In the genomic region with DNA sequence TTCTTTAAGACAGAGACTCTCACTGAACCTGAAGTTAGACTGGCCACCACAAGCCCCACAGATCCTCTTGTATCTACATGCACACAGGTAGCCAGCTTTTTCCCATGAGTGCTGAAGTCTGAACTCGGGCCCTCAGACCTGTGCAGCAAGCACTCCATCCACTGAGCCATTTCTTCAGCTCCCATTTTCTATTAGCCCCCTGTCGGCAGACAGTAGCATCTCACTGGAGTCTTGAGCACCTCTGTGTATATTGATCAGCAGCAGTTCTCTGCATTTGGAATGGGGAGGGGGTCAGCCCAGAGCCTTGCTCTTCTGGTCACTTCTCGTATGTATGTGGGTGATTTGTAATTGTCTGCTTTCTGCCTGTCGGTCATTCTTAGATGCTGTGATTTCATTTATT, we compare ENCODE assay signal across 2 mouse cellular contexts.
A peak's percentile ranks its signal among the peaks of the same experiment; 100 is the strongest.
TF ChIP-seq lines count a peak whose summit lies in the region.

No protein-coding gene starts in this region.

TF ChIP-seq in CH12.LX, 34 proteins besides CTCF, POLR2A, EP300 and RAD21 (continued from another document):
- TF ChIP-seq RCOR1 (conservative IDR thresholded peaks at IDR 0.05; ENCODE audit: low read depth, low read length), result no peak
- TF ChIP-seq SMC3 (IDR thresholded peaks at IDR 0.05; ENCODE audit: low read depth, low read length), result peak; percentile 26

TF ChIP-seq in ES-E14, 5 proteins besides CTCF, POLR2A, EP300 and RAD21 (continued from another document):
- no peak for TF ChIP-seq HCFC1 (IDR thresholded peaks at IDR 0.05; ENCODE audit: borderline replicate concordance, insufficient read depth, low read length)
- no peak for TF ChIP-seq ZC3H11A (IDR thresholded peaks at IDR 0.05; ENCODE audit: borderline replicate concordance, low read depth, low read length)
TF ChIP-seq in ES-E14: peak in this region for 0.
